Mouse (Mus musculus) v-Abl transformed pro-B cells (cell line): Measurements from ENCODE around the gene Siah3.

ENCODE experiments used
- in situ Hi-C, 2 experiments: fragments of 400-800 bp; cut with MboI; formaldehyde crosslinking; loops; one replicate each; pipeline ENCODE4 v1.15.1; 2025; ENCODE audit not compliant: unreplicated experiment in 2 of 2

Siah3 gene

GRCm38 (mm10) chr14:75518196-75518887 lies 62.6 kb downstream of the Siah3 start:
- in situ Hi-C loops: no loop called here

DNA sequence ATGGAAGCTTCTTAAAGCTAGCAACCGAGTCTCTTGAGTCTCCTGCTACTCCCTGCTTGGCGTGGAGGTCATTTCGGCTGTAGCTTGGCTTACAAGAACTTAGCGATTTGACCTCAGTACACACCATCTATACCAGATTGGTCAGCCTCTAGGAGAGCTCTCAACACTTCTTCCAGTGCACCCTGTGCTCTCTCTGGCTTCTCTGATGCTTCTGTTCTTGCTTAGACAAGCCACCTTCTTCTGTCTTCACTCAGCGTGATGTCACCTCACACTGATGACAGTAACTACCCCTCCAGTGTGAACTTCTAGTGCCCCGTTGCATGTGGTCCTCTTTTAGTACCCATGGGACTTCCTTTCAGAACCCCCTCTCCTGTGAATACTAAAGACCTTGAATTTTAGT lies 63.1 kb downstream of the Siah3 start:
- in situ Hi-C loops: no loop called here

DNA sequence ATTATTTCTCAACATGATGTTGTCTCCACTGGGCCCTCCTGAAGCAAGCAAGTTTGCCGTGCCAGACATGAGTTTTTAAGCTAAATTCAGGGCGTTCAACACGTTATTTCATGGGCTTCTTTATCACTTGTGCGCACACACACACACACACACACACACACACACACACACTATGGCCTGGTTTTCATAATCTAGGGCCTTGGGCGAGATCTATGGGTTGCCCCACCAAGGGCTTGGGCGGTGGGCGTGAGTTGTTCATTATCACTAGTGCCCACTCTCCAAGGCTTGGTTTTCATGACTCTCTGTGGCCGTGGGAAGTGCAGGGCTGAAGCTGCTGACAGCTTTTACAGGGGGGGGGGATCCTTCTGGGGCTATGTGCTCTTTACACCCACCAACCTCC lies 63.9 kb downstream of the Siah3 start:
- in situ Hi-C loops: no loop called here

GRCm38 (mm10) chr14:75524648-75525047 lies 68.9 kb downstream of the Siah3 start:
- in situ Hi-C loops: no loop called here

DNA sequence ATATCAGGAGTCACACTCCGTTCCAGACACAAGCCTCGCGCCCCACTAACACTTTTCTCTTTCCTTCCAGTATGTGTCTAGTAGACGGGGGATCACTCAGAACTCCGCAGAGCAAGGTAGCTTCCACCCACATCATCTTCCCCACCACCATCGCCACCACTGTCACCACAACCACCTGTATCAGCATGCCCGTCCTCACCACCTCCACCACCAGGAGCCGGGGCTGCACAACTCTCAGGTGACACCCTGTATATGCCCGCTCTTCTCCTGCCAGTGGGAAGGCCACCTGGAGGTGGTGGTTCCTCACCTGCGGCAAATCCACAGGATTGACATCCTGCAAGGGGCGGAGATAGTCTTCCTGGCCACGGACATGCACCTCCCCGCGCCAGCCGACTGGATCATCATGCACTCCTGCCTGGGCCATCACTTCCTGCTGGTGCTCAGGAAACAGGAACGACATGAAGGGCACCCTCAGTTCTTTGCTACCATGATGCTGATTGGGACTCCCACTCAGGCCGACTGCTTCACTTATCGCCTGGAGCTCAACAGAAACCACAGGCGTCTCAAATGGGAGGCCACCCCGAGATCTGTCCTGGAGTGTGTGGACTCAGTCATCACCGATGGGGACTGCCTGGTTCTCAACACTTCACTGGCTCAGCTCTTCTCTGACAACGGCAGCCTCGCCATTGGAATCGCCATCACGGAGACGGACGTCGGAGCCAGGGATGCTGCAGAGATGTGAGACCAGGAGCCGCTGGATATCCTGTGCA lies 69.8 kb downstream of the Siah3 start:
- in situ Hi-C loops: no loop called here

GRCm38 (mm10) chr14:75527464-75528190 lies 71.8 kb downstream of the Siah3 start:
- in situ Hi-C loops: no loop called here

- in situ Hi-C loops: no loop called here
Observed at GRCm38 (mm10) chr14:75530815-75531353, 75.1 kb downstream of the Siah3 start.

DNA sequence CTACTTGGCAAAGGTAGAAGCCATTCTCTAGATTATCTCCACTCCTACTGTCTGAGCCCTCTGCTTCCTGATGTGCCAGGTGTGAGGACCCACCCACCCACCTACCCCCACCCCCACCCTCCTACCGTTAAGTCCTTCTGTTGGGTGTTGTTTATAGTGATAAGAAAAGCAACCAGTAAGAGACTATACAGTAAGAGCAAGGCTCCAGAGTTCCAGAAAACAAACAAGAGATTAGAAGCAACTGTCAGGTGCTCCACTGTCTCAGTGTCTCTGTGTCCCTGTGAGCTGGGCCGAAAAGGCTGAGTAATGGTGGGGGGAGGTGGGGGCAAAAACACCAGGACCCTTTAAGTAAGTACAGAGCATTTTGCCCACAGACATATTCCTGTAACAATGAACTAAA lies 83.4 kb downstream of the Siah3 start:
- in situ Hi-C loops: no loop called here

- in situ Hi-C loops: no loop called here
Observed at GRCm38 (mm10) chr14:75540216-75540995, 84.6 kb downstream of the Siah3 start.

DNA sequence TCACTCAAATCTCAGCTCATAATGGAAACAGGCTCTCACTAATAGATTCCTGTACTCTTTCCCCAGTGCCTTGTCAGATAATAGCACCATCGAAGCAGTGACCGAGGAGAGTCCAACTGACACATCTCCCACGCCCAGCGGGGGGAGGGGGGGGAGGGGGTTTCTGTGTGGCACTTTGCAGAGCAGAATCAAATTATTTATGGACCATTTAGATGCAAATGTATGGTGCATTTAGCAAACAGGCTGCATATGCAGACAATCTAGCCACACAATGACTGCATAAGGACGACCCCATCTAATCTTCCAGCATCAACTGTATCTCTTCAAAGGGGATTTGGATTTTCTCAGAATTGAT lies 85.2 kb downstream of the Siah3 start:
- in situ Hi-C loops: no loop called here

DNA sequence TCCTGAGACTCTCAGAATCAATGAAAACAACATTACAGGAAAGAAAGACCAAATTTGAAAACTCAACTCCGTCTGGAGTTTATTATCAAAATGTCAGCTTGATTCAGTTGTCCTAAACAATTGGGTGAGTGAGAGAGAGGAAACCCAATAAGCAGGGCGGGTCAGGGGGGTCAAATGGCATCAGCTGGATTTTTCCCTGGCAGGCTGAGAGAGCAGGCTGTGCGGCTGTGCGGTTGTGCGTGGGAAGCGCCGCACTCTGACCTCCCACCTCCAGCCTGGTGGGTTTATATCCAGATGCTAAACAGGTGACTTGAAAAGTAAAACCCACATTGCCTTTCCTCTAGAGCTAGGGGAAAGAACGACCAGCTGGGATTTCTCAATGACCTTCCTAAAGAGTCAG lies 85.9 kb downstream of the Siah3 start:
- in situ Hi-C loops: no loop called here

- in situ Hi-C loops: no loop called here
Observed at GRCm38 (mm10) chr14:75561577-75562331, 106.0 kb downstream of the Siah3 start.

GRCm38 (mm10) chr14:75565534-75566140 lies 109.9 kb downstream of the Siah3 start:
- in situ Hi-C loops: no loop called here

DNA sequence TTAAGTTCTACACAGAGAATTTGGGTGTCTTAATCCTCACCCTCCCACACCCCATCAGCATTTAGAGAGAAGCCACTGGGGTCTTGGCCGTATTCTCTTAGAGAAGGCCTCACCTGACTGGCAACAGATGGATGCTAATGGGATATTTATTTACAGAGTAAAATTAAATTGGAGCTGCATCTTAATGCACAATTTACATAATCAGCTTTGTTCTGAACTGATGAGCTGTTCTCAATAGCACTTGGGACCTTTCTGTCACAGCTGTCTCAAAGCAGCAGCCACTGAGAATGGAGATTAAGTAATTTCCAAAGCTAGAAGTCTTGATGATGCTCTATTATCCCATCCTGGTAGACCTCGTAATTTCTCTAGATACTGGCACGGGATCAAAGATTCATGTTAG lies 110.5 kb downstream of the Siah3 start:
- in situ Hi-C loops: no loop called here

DNA sequence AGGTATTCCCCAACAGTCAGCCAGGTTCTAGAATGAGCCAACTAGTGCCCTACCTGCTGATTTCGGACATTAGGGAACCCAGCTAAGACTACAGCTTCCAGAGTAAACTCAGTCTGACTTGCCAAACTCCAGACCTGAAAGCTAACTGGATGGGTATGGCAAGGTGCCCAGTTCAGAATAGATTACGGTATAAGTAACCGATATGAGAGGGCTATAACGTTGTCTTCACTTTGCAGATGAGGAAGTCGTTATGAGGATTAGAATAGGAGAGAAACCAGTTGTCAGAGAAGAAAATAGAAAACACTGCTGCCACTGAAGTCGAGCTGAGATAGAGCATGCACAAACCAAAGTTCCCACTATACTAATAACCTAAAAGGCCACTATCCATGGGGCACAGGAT lies 123.2 kb downstream of the Siah3 start:
- in situ Hi-C loops: no loop called here
